Mouse (Mus musculus) layer of hippocampus, adult 8-10 months (tissue): ENCODE measurements at regions not wholly inside any gene's neighbourhood (a gene's known extent, or its start where the extent isn't known, plus 50 kb on each side); places are given as distances from the start of the nearest gene placed in this dataset.

Experiments used
- DNase-seq, 2 experiments: peaks; one replicate each; pipeline ENCODE4 v3.0.0; 2022; ENCODE audit warnings: low spot score in 2 of 2

- DNase-seq = no peak
These were observed 689.9 kb upstream of the Sox9 start for GRCm38 (mm10) chr11:112092168-112092567.

GRCm38 (mm10) chr11:112095009-112095408 is 687.0 kb upstream of the Sox9 start:
- no peak for DNase-seq

- DNase-seq = no peak
These were observed 683.9 kb upstream of the Sox9 start for GRCm38 (mm10) chr11:112098161-112098560.

- DNase-seq = no peak
These were observed 678.8 kb upstream of the Sox9 start for GRCm38 (mm10) chr11:112103252-112103651.

GRCm38 (mm10) chr11:112106891-112107290 is 675.1 kb upstream of the Sox9 start:
- DNase-seq = no peak

- DNase-seq = no peak
These were observed 674.7 kb upstream of the Sox9 start for GRCm38 (mm10) chr11:112107314-112107713.

- peak; percentile 18 to 29 for DNase-seq
These were observed 661.0 kb upstream of the Sox9 start for GRCm38 (mm10) chr11:112121026-112121425.

- no peak for DNase-seq
These were observed 660.2 kb upstream of the Sox9 start for GRCm38 (mm10) chr11:112121831-112122230.

GRCm38 (mm10) chr11:112125249-112125933 is 656.6 kb upstream of the Sox9 start:
- no peak for DNase-seq

GRCm38 (mm10) chr11:112130090-112130489 is 651.9 kb upstream of the Sox9 start:
- no peak for DNase-seq

- no peak for DNase-seq
These were observed 644.5 kb upstream of the Sox9 start for GRCm38 (mm10) chr11:112137401-112138020.

GRCm38 (mm10) chr11:112140058-112140457 is 642.0 kb upstream of the Sox9 start:
- DNase-seq = no peak

- no peak for DNase-seq
These were observed 641.5 kb upstream of the Sox9 start for GRCm38 (mm10) chr11:112140495-112140894.

GRCm38 (mm10) chr11:112140912-112141311 is 641.1 kb upstream of the Sox9 start:
- DNase-seq = no peak

GRCm38 (mm10) chr11:112152051-112152450 is 630.0 kb upstream of the Sox9 start:
- DNase-seq = no peak

- no peak for DNase-seq
These were observed 628.8 kb upstream of the Sox9 start for GRCm38 (mm10) chr11:112153198-112153597.

GRCm38 (mm10) chr11:112154712-112155319 is 627.2 kb upstream of the Sox9 start:
- DNase-seq = no peak

GRCm38 (mm10) chr11:112155339-112155955 is 626.6 kb upstream of the Sox9 start:
- no peak for DNase-seq

GRCm38 (mm10) chr11:112163681-112164265 is 618.3 kb upstream of the Sox9 start:
- DNase-seq = no peak

- DNase-seq = no peak
These were observed 608.4 kb upstream of the Sox9 start for GRCm38 (mm10) chr11:112173585-112173984.

GRCm38 (mm10) chr11:112175302-112175701 is 606.7 kb upstream of the Sox9 start:
- no peak for DNase-seq

GRCm38 (mm10) chr11:112180666-112181065 is 601.4 kb upstream of the Sox9 start:
- no peak for DNase-seq
